Mouse (Mus musculus): ENCODE results near the gene Poln. TPM values are rescaled to one million over a fixed set of nuclear protein-coding genes. Genes with fewer than 3 reads are reported as not detected.

Gene Poln
- polyA plus RNA-seq, 1 experiment from 2014 or later: 0.98 TPM

Other genes starting within 250 kb of the Poln start
- 35.1 and 35.5 TPM in 2 replicates for gene Nelfa, start 233.0 kb downstream of the Poln start, polyA plus RNA-seq (2014; fragmentation: Nextera tagmentation; extraction: Ambion mirVana)
- gene Gm1673, start 186.0 kb downstream of the Poln start, polyA plus RNA-seq (2014; fragmentation: Nextera tagmentation; extraction: Ambion mirVana): 425 and 498 TPM in 2 replicates
- gene Nat8l, start 173.5 kb downstream of the Poln start, polyA plus RNA-seq (2014; fragmentation: Nextera tagmentation; extraction: Ambion mirVana): 3.9 and 4.5 TPM in 2 replicates
- 12.1 and 14.1 TPM in 2 replicates for gene Haus3, start 79 bp upstream of the Poln start, polyA plus RNA-seq (2014; fragmentation: Nextera tagmentation; extraction: Ambion mirVana)
- gene Mxd4, start 18.3 kb upstream of the Poln start, polyA plus RNA-seq (2014; fragmentation: Nextera tagmentation; extraction: Ambion mirVana): 32.9 and 34.1 TPM in 2 replicates
- gene Zfyve28, start 119.0 kb upstream of the Poln start, polyA plus RNA-seq (2014; fragmentation: Nextera tagmentation; extraction: Ambion mirVana): 3.8 and 4.6 TPM in 2 replicates
- gene Cfap99, start 119.2 kb upstream of the Poln start, polyA plus RNA-seq (2014; fragmentation: Nextera tagmentation; extraction: Ambion mirVana): 0.09 and 0.15 TPM in 2 replicates
- gene Rnf4, start 166.8 kb upstream of the Poln start, polyA plus RNA-seq (2014; fragmentation: Nextera tagmentation; extraction: Ambion mirVana): 139 and 147 TPM in 2 replicates
- gene Fam193a, start 200.5 kb upstream of the Poln start, polyA plus RNA-seq (2014; fragmentation: Nextera tagmentation; extraction: Ambion mirVana): 18.0 and 19.2 TPM in 2 replicates

All from hindbrain, embryonic 14.5 days (tissue).